Mouse (Mus musculus) heart, adult 9 months (tissue): ENCODE measurements around the gene Cenpv.
"Not testable (repeated sequence)": the region's sequence is repeated elsewhere in the genome, so short reads cannot be mapped to it uniquely, and the experiment has no call there.

ENCODE experiments used
- DNase-seq, 2 experiments: peaks; one replicate each; pipeline ENCODE4 v3.0.0; 2022; ENCODE audit warnings: low spot score in 2 of 2

Cenpv gene

GRCm38 (mm10) chr11:62508816-62509215 lies 30.2 kb downstream of the Cenpv start:
- not testable (repeated sequence) for DNase-seq

- not testable (repeated sequence) for DNase-seq
Measured at GRCm38 (mm10) chr11:62508365-62508764, 30.7 kb downstream of the Cenpv start.

GRCm38 (mm10) chr11:62507683-62508082 lies 31.4 kb downstream of the Cenpv start:
- no peak for DNase-seq

GRCm38 (mm10) chr11:62500529-62500928 lies 38.5 kb downstream of the Cenpv start:
- DNase-seq: no peak

- no peak for DNase-seq
Measured at GRCm38 (mm10) chr11:62498802-62499201, 40.3 kb downstream of the Cenpv start.

GRCm38 (mm10) chr11:62497181-62497580 lies 41.9 kb downstream of the Cenpv start:
- no peak for DNase-seq

GRCm38 (mm10) chr11:62496151-62496715 lies 42.8 kb downstream of the Cenpv start:
- peak in 1 of 2 experiments; percentile 7 for DNase-seq

- peak; percentile 37 to 46 for DNase-seq
Measured at GRCm38 (mm10) chr11:62495276-62495801, 43.7 kb downstream of the Cenpv start.

- DNase-seq: peak; percentile 68 to 84
Measured at GRCm38 (mm10) chr11:62494754-62495275, 44.2 kb downstream of the Cenpv start.

GRCm38 (mm10) chr11:62493701-62494100 lies 45.4 kb downstream of the Cenpv start:
- DNase-seq: no peak

GRCm38 (mm10) chr11:62487540-62488350 lies 51.3 kb downstream of the Cenpv start:
- no peak for DNase-seq

GRCm38 (mm10) chr11:62486949-62487348 lies 52.1 kb downstream of the Cenpv start:
- DNase-seq: no peak

GRCm38 (mm10) chr11:62479581-62479980 lies 59.5 kb downstream of the Cenpv start:
- DNase-seq: no peak

GRCm38 (mm10) chr11:62478931-62479330 lies 60.1 kb downstream of the Cenpv start:
- no peak for DNase-seq

- no peak for DNase-seq
Measured at GRCm38 (mm10) chr11:62476156-62476555, 62.9 kb downstream of the Cenpv start.
